In the genomic region with DNA sequence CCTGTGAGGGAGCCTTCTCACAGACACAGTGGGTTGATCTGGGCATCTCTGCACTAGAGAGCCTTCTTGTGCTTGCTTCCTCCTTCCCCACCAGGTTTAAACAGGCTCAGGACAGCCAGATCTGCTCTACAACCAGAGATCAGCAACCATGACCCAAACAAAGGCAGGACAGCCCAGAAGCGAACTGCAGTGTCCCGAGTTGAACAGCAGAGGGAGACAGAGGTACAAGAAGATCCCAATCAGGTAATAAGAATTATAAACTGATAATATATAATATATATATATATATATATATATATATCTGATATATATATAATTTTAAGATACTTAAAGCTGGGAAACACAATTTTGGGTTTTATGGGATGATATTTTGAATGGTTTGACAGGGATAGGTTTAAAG, we compare ENCODE assay signal across 10 mouse cellular contexts. TPM values are rescaled to one million over a fixed set of nuclear protein-coding genes. Genes with fewer than 3 reads are reported as not detected.
A peak's percentile ranks its signal among the peaks of the same experiment; 100 is the strongest.
DNase-seq lines count a peak whose midpoint lies in the region; ATAC-seq and TF ChIP-seq lines count a peak whose summit lies in the region.
"Had no signal": no experiment of that assay in that cellular context is flagged by ENCODE, and none has a peak within 500 bp of the region (broad histone marks: within the 10 kb centered on the region; RNA-seq: fewer than 3 reads in every experiment).

No protein-coding gene starts in this region.

- TF ChIP-seq EP300 in lung, postnatal 0 days (IDR thresholded peaks at IDR 0.05) = no peak

- H3K4me2 ChIP-seq in forebrain, postnatal 0 days (ENCODE audit: low read depth) = no peak overlapping the region
- no peak overlapping the region for H3K4me2 ChIP-seq in forebrain, embryonic 15.5 days (replicated peaks)
- no peak overlapping the region for H3K4me2 ChIP-seq in lung, postnatal 0 days (replicated peaks; ENCODE audit: low read depth, low read length)
- H3K4me2 ChIP-seq: neural tube, embryonic 13.5 days had no signal

- WGBS in forebrain, postnatal 0 days = 0% methylated on average over 2 of the region's 2 CpGs
- WGBS in forebrain, embryonic 15.5 days = 4% methylated on average over 2 of the region's 2 CpGs
- WGBS in lung, postnatal 0 days = 2% methylated on average over 2 of the region's 2 CpGs

- H3K4me3 ChIP-seq in forebrain, postnatal 0 days (ENCODE audit: low read depth, low read length) = no peak overlapping the region
- no peak overlapping the region for H3K4me3 ChIP-seq in forebrain, embryonic 15.5 days
- no peak overlapping the region for H3K4me3 ChIP-seq in G1E (ENCODE audit: low read depth, low read length)
- no peak overlapping the region for H3K4me3 ChIP-seq in lung, postnatal 0 days (ENCODE audit: low read depth, low read length)
- H3K4me3 ChIP-seq: neural tube, embryonic 13.5 days had no signal

- peak; percentile 57 for DNase-seq in forebrain, postnatal 0 days
- peak; percentile 6 to 17 for DNase-seq in lung, adult 18-20 months
- no peak for DNase-seq in lung, postnatal 25 days (ENCODE audit: low spot score)
- peak; percentile 7 for DNase-seq in G1E (ENCODE audit: low spot score)
- peak; percentile 23 for DNase-seq in embryo, embryonic 11.5 days (ENCODE audit: low read depth, low spot score)
- DNase-seq in lung, postnatal 0 days (ENCODE audit: low spot score) = peak; percentile 55

- no peak overlapping the region for H3K27ac ChIP-seq in forebrain, postnatal 0 days (ENCODE audit: low read depth, low read length)
- no peak overlapping the region for H3K27ac ChIP-seq in forebrain, embryonic 15.5 days (replicated peaks)
- H3K27ac ChIP-seq in lung, postnatal 0 days (ENCODE audit: low read length) = no peak overlapping the region
- H3K27ac ChIP-seq: neural tube, embryonic 13.5 days had no signal

- no peaks in the 10 kb centered on the region for H3K4me1 ChIP-seq in forebrain, postnatal 0 days (ENCODE audit: insufficient read depth)
- no peaks in the 10 kb centered on the region for H3K4me1 ChIP-seq in forebrain, embryonic 15.5 days
- H3K4me1 ChIP-seq in G1E (ENCODE audit: insufficient read depth, low read depth, low read length) = no peaks in the 10 kb centered on the region
- H3K4me1 ChIP-seq in lung, postnatal 0 days (ENCODE audit: insufficient read depth, low read depth, low read length) = no peaks in the 10 kb centered on the region
- H3K4me1 ChIP-seq: neural tube, embryonic 13.5 days had no signal

- no peaks in the 10 kb centered on the region for H3K27me3 ChIP-seq in forebrain, postnatal 0 days (ENCODE audit: insufficient read depth, low read length)
- no peaks in the 10 kb centered on the region for H3K27me3 ChIP-seq in forebrain, embryonic 15.5 days
- peaks cover 10% of the 10 kb centered on the region for H3K27me3 ChIP-seq in G1E (ENCODE audit: insufficient read depth, low read length)
- H3K27me3 ChIP-seq in lung, postnatal 0 days (replicated peaks; ENCODE audit: insufficient read depth, low read length) = no peaks in the 10 kb centered on the region
- H3K27me3 ChIP-seq: neural tube, embryonic 13.5 days had no signal

- H3K36me3 ChIP-seq in forebrain, postnatal 0 days (ENCODE audit: insufficient read depth) = no peaks in the 10 kb centered on the region
- H3K36me3 ChIP-seq in forebrain, embryonic 15.5 days = no peaks in the 10 kb centered on the region
- H3K36me3 ChIP-seq in G1E (replicated peaks) = no peaks in the 10 kb centered on the region
- H3K36me3 ChIP-seq in lung, postnatal 0 days (ENCODE audit: insufficient read depth, low read length) = no peaks in the 10 kb centered on the region
- H3K36me3 ChIP-seq: neural tube, embryonic 13.5 days had no signal

- H3K9ac ChIP-seq in forebrain, postnatal 0 days = no peak overlapping the region
- H3K9ac ChIP-seq in forebrain, embryonic 15.5 days (replicated peaks) = no peak overlapping the region
- no peak overlapping the region for H3K9ac ChIP-seq in lung, postnatal 0 days (replicated peaks; ENCODE audit: low read depth)
- H3K9ac ChIP-seq: neural tube, embryonic 13.5 days had no signal

- ATAC-seq in forebrain, postnatal 0 days = no peak
- ATAC-seq in forebrain, embryonic 15.5 days (replicated peaks) = no peak
- no peak for ATAC-seq in G1E (ENCODE audit: extremely low read depth, insufficient number of reproducible peaks, low FRiP score, poor library complexity, severe bottlenecking)
- no peak for ATAC-seq in lung, postnatal 0 days
- ATAC-seq in monocyte, adult 5-6 weeks (replicated peaks; ENCODE audit: insufficient number of reproducible peaks, low FRiP score, low TSS enrichment, poor library complexity, severe bottlenecking) = no peak

- peak; percentile 58 for TF ChIP-seq CTCF in forebrain, postnatal 0 days (IDR thresholded peaks at IDR 0.05; ENCODE audit: low read depth)
- TF ChIP-seq CTCF in G1E (IDR thresholded peaks at IDR 0.05; ENCODE audit: low read depth, low read length) = no peak
- peak; percentile 66 for TF ChIP-seq CTCF in lung, postnatal 0 days (IDR thresholded peaks at IDR 0.05)

- no peaks in the 10 kb centered on the region for H3K9me3 ChIP-seq in forebrain, postnatal 0 days (ENCODE audit: low read length)
- H3K9me3 ChIP-seq in forebrain, embryonic 15.5 days = no peaks in the 10 kb centered on the region
- no peaks in the 10 kb centered on the region for H3K9me3 ChIP-seq in G1E (replicated peaks)
- no peaks in the 10 kb centered on the region for H3K9me3 ChIP-seq in lung, postnatal 0 days (ENCODE audit: low read length)
- H3K9me3 ChIP-seq: neural tube, embryonic 13.5 days had no signal

RNA-seq across cellular contexts. Expression of gene Ins2, which starts 22.5 kb away (rescaled TPM):
- not detected in 2 replicates for total RNA-seq in forebrain, postnatal 0 days (2014; rRNA removed)
- polyA plus RNA-seq in forebrain, postnatal 0 days (2015; fragmentation: Nextera tagmentation; extraction: Ambion mirVana) = 1.4 and 2.3 TPM in 2 replicates
- 0.94 TPM in 1 of 2 replicates, not detected in the other for polyA plus RNA-seq in forebrain, embryonic 15.5 days (2015; fragmentation: Nextera tagmentation; extraction: Ambion mirVana)
- not detected in 2 replicates for total RNA-seq in G1E (2014; fragmentation: Nextera tagmentation)
- 0.38 and 1.7 TPM in 2 replicates for total RNA-seq in G1E (2017)
- not detected in 2 replicates for polyA plus RNA-seq in G1E (2012)
- not detected in 2 replicates for polyA plus RNA-seq in lung, postnatal 0 days (2015; fragmentation: Nextera tagmentation; extraction: Ambion mirVana)
- total RNA-seq in monocyte, adult 5-6 weeks (2017) = not detected in 3 replicates
- total RNA-seq: layer of hippocampus, adult 8-10 months had no signal
- polyA plus RNA-seq: neural tube, embryonic 13.5 days had no signal

RNA-seq across cellular contexts. Expression of gene Gm49394, which starts 51.0 kb away (rescaled TPM):
- 0.08 TPM in 1 of 2 replicates, not detected in the other for total RNA-seq in forebrain, postnatal 0 days (2014; rRNA removed)
- polyA plus RNA-seq in forebrain, postnatal 0 days (2015; fragmentation: Nextera tagmentation; extraction: Ambion mirVana) = 0.06 TPM in 1 of 2 replicates, not detected in the other
- polyA plus RNA-seq in forebrain, embryonic 15.5 days (2015; fragmentation: Nextera tagmentation; extraction: Ambion mirVana) = 0.04 and 0.11 TPM in 2 replicates
- total RNA-seq in G1E (2014; fragmentation: Nextera tagmentation) (not detected in 2 replicates), G1E (2017) (under 0.01 TPM in 1 of 2 replicates, not detected in the other)
- not detected in 2 replicates for polyA plus RNA-seq in G1E (2012)
- polyA plus RNA-seq in lung, postnatal 0 days (2015; fragmentation: Nextera tagmentation; extraction: Ambion mirVana) = not detected in 2 replicates
- not detected in 3 replicates for total RNA-seq in monocyte, adult 5-6 weeks (2017)
- polyA plus RNA-seq: neural tube, embryonic 13.5 days had no signal

RNA-seq across cellular contexts. Expression of gene Igf2, which starts 54.1 kb away (rescaled TPM):
- 152 and 288 TPM in 2 replicates for total RNA-seq in forebrain, postnatal 0 days (2014; rRNA removed)
- 149 and 152 TPM in 2 replicates for polyA plus RNA-seq in forebrain, postnatal 0 days (2015; fragmentation: Nextera tagmentation; extraction: Ambion mirVana)
- 60.0 and 64.7 TPM in 2 replicates for polyA plus RNA-seq in forebrain, embryonic 15.5 days (2015; fragmentation: Nextera tagmentation; extraction: Ambion mirVana)
- total RNA-seq in G1E (2014; fragmentation: Nextera tagmentation) (not detected in 2 replicates), G1E (2017) (under 0.01 and 0.27 TPM in 2 replicates)
- not detected in 2 replicates for polyA plus RNA-seq in G1E (2012)
- polyA plus RNA-seq in lung, postnatal 0 days (2015; fragmentation: Nextera tagmentation; extraction: Ambion mirVana) = 131 and 135 TPM in 2 replicates
- total RNA-seq in monocyte, adult 5-6 weeks (2017) = 0.21 TPM in 1 of 3 replicates, not detected in the others

Comparison
In these comparisons a context has a peak if more than half of its experiments do, and no peak if none do; other contexts are left out.
1. RNA of gene Igf2, which starts 54.1 kb away (polyA plus RNA-seq): 149 to 152 TPM in forebrain, postnatal 0 days, 131 to 135 TPM in lung, postnatal 0 days and 60.0 to 64.7 TPM in forebrain, embryonic 15.5 days; not detected in G1E; every median in the first group is over 10 times any median in the second.